Mouse (Mus musculus): ENCODE measurements around the gene Zfand2a.
A peak's percentile ranks its signal among the peaks of the same experiment; 100 is the strongest.

Gene Zfand2a

DNA sequence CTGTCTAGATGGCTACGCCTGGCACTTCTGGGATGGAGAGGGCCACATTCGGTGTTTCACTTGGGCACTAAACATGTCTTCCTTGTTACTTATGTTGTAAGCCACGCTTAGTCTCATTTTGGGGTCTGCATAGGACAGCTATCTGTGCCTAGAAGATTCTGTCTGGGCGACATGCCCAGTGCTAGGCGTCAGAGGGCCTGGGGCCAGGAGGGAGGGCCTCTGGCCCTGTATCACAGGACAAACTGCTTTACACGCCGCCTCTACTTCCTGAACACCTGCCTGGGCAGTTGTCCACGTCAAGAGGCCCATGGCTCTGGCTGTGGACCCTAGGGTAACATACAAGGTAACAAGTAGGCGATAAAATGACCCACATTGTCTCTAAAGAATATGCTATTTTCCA is 56.4 kb downstream of the Zfand2a start:
- peak; percentile 95 for DNase-seq

GRCm38 (mm10) chr5:139427001-139427400 is 57.3 kb downstream of the Zfand2a start:
- DNase-seq, result no peak

- no peak for DNase-seq
These were observed 59.2 kb downstream of the Zfand2a start for GRCm38 (mm10) chr5:139425198-139425597.

- peak; percentile 94 for DNase-seq
These were observed 61.1 kb downstream of the Zfand2a start, which contains the start of gene Gper1 for GRCm38 (mm10) chr5:139423026-139423865. Gene Gper1, plus strand, starts transcription at chr5:139423151.
